Mouse (Mus musculus) bone marrow, adult 2 months (tissue): Measurements from ENCODE around the gene Pus7. TPM values are rescaled to one million over a fixed set of nuclear protein-coding genes. Genes with fewer than 3 reads are reported as not detected.

Source experiments
- H3K27ac ChIP-seq: fragments of 200-500 bp; 2 replicates; pipeline ENCODE4 v1.5.1; 2012; ENCODE audit warnings: low read depth, mild to moderate bottlenecking, control low read depth, inconsistent platforms, low read length; ENCODE audit not compliant: control insufficient read depth, poor library complexity, insufficient read depth
- H3K4me1 ChIP-seq: fragments of 200-500 bp; 2 replicates; pipeline ENCODE4 v1.6.1; 2011; ENCODE audit warnings: low read length; ENCODE audit not compliant: control insufficient read depth, insufficient read depth
- H3K4me3 ChIP-seq: fragments of 200-500 bp; replicated peaks from 2 replicates; pipeline ENCODE3; 2011; ENCODE audit warnings: mild to moderate bottlenecking, low read depth, low read length, control low read depth; ENCODE audit not compliant: control insufficient read depth
- CTCF ChIP-seq: fragments of 200-500 bp; IDR thresholded peaks from 2 replicates; pipeline ENCODE4 v1.5.1; 2011; ENCODE audit warnings: low read length, control low read depth; ENCODE audit not compliant: control insufficient read depth, insufficient read depth
- POLR2A ChIP-seq: fragments of 200-500 bp; IDR thresholded peaks from 2 replicates; pipeline ENCODE4 v1.6.1; 2011; ENCODE audit warnings: low read depth, mild to moderate bottlenecking, control low read depth, low read length, borderline replicate concordance; ENCODE audit not compliant: control insufficient read depth
- WGBS: fragments of 180-500 bp; shearing (Covaris S2); methylation state at CpG from one replicate; pipeline ENCODE4 v1.1.7; 2018; 5-methylcytosine and 5-hydroxymethylcytosine counted together
- polyA plus RNA-seq: library from polyadenylated mRNA; stranded (reverse); fragments of >200 nt; gene quantifications from 2 replicates; pipeline ENCODE4 v1.2.4, GENCODE M21; 2011; ENCODE audit warnings: low replicate concordance; ENCODE audit not compliant: missing spikeins, insufficient read depth, insufficient read length

Pus7 gene
- polyA plus RNA-seq, 1 experiment: 15.4 TPM

- TF ChIP-seq POLR2A (no peak), CTCF (no peak)
- no peaks in the 10 kb centered on the region; the same call in 1 of the 2 replicates for H3K4me1 ChIP-seq
- H3K27ac ChIP-seq: no peak overlapping the region
- no peak overlapping the region for H3K4me3 ChIP-seq
- 94% methylated on average over 2 of the region's 2 CpGs for WGBS
Measured at GRCm38 (mm10) chr5:23792726-23793125, 9.2 kb upstream of the Pus7 start.

GRCm38 (mm10) chr5:23789078-23789612 is 5.6 kb upstream of the Pus7 start:
- H3K4me1 ChIP-seq: no peaks in the 10 kb centered on the region; the same call in 1 of the 2 replicates
- H3K27ac ChIP-seq: no peak overlapping the region
- TF ChIP-seq POLR2A (no peak), CTCF (no peak)
- WGBS: 60% methylated on average over 4 of the region's 4 CpGs
- no peak overlapping the region for H3K4me3 ChIP-seq

GRCm38 (mm10) chr5:23788390-23788830 is 4.9 kb upstream of the Pus7 start:
- H3K4me1 ChIP-seq: no peaks in the 10 kb centered on the region; the same call in 1 of the 2 replicates
- H3K4me3 ChIP-seq: peak overlapping the region; percentile 86
- 27% methylated on average over 3 of the region's 3 CpGs for WGBS
- TF ChIP-seq CTCF (no peak), POLR2A (no peak)
- no peak overlapping the region for H3K27ac ChIP-seq

- peak; percentile 94 for TF ChIP-seq POLR2A
- peak; percentile 97 for TF ChIP-seq CTCF
- Histone ChIP-seq H3K4me3 (peak within 1 kb of the TSS; percentile 86), H3K4me1 (no peaks in the 10 kb centered on the region; the same call in 1 of the 2 replicates), H3K27ac (peak within 1 kb of the TSS; percentile 42)
- WGBS: under 1% methylated on average over 47 of the region's 47 CpGs
Measured at GRCm38 (mm10) chr5:23787536-23788389, 4.3 kb upstream of the Pus7 start, which contains the start of gene Rint1. Rint1 (plus strand) TSS chr5:23787711.

- Histone ChIP-seq H3K4me1 (no peaks in the 10 kb centered on the region; the same call in 1 of the 2 replicates), H3K4me3 (no peak overlapping the region), H3K27ac (no peak overlapping the region)
- 48% methylated on average over 8 of the region's 8 CpGs for WGBS
- TF ChIP-seq CTCF (no peak), POLR2A (no peak)
Measured at GRCm38 (mm10) chr5:23782051-23782810, 1.3 kb downstream of the Pus7 start.

- 67% methylated on average over 4 of the region's 4 CpGs for WGBS
- no peaks in the 10 kb centered on the region; the same call in 1 of the 2 replicates for H3K4me1 ChIP-seq
- no peak overlapping the region for H3K27ac ChIP-seq
- TF ChIP-seq POLR2A: no peak
- TF ChIP-seq CTCF: no peak
- H3K4me3 ChIP-seq: no peak overlapping the region
Measured at GRCm38 (mm10) chr5:23781172-23781571, 2.3 kb downstream of the Pus7 start.

GRCm38 (mm10) chr5:23780516-23780915 is 3.0 kb downstream of the Pus7 start:
- TF ChIP-seq CTCF (no peak), POLR2A (no peak)

GRCm38 (mm10) chr5:23774186-23774585 is 9.3 kb downstream of the Pus7 start:
- TF ChIP-seq POLR2A (no peak), CTCF (no peak)
- no peaks in the 10 kb centered on the region; the same call in 1 of the 2 replicates for H3K4me1 ChIP-seq
- H3K27ac ChIP-seq: no peak overlapping the region
- 76% methylated on average over 6 of the region's 6 CpGs for WGBS
- no peak overlapping the region for H3K4me3 ChIP-seq

More at GRCm38 (mm10) chr5:23780516-23780915, 3.0 kb downstream of the Pus7 start:
- H3K27ac ChIP-seq: no peak overlapping the region
- 84% methylated on average over 4 of the region's 4 CpGs for WGBS
- H3K4me3 ChIP-seq: no peak overlapping the region
- H3K4me1 ChIP-seq: no peaks in the 10 kb centered on the region; the same call in 1 of the 2 replicates
